Mouse (Mus musculus) duodenum, adult 2 months (tissue): Measurements from ENCODE around the gene Tmem178b. TPM values are rescaled to one million over a fixed set of nuclear protein-coding genes. Genes with fewer than 3 reads are reported as not detected.

Experiments
- polyA plus RNA-seq: library from polyadenylated mRNA; depleted of rRNA; stranded (reverse); fragments of >200 nt; gene quantifications from 2 replicates; pipeline ENCODE4 v1.2.3, GENCODE M21; 2012; ENCODE audit warnings: low replicate concordance; rRNA removed

Gene Tmem178b
- polyA plus RNA-seq, result 0.14 and 0.25 TPM in 2 replicates

DNA sequence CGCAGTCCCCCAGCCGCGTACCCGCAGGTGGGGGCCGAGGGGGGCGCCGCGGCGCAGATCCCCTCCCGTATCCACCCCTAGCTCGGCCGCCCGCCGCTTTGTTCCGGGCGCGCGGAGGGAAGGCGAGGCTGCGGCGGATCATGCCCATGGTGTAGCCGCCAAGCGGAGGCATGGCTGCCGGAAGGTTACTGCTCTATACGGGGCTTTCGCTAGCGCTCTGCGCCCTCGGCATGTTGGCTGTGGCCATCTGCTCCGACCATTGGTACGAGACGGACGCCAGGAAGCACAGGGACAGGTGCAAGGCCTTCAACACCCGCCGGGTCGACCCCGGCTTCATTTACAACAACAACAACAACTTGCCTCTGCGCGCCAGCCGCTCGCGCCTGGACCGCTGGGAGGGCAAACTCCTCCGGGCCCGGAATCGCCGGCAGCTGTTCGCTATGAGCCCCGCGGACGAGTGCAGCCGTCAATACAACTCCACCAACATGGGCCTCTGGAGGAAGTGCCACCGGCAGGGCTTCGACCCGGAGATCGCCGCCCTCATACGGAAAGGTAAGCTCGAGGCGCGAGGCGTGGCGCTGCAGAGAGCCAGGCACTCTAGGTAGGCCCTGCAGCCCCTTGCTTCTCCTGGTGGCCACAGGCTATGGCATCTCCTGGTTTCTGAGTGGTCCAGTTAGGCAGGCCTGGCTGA is at the start of gene Tmem178b:
Tmem178b (plus strand) TSS at position 371 of the 691 bp plus-strand sequence.

Other genes with a start within 250 kb of the Tmem178b start
- gene Braf, start 147.8 kb upstream of the Tmem178b start, polyA plus RNA-seq, result 1.5 and 4.9 TPM in 2 replicates
- gene Mrps33, start 62.3 kb upstream of the Tmem178b start, polyA plus RNA-seq, result 9.6 and 14.5 TPM in 2 replicates